Mouse (Mus musculus) adrenal gland, adult 8-10 months (tissue): Measurements from ENCODE around the gene Cyp2d11. TPM values are rescaled to one million over a fixed set of nuclear protein-coding genes. Genes with fewer than 3 reads are reported as not detected.
"Not testable (repeated sequence)": the region's sequence is repeated elsewhere in the genome, so short reads cannot be mapped to it uniquely, and the experiment has no call there.

Source experiments
- DNase-seq: peaks from one replicate; pipeline ENCODE4 v3.0.0; 2022
- total RNA-seq, 4 experiments: library from RNA; stranded (reverse); gene quantifications; 2 replicates each; pipeline ENCODE4 v1.2.4; 2022

Cyp2d11 gene
- total RNA-seq, 4 experiments from 2014 or later, result 0.22 to 0.42 TPM; not detected in 2

DNA sequence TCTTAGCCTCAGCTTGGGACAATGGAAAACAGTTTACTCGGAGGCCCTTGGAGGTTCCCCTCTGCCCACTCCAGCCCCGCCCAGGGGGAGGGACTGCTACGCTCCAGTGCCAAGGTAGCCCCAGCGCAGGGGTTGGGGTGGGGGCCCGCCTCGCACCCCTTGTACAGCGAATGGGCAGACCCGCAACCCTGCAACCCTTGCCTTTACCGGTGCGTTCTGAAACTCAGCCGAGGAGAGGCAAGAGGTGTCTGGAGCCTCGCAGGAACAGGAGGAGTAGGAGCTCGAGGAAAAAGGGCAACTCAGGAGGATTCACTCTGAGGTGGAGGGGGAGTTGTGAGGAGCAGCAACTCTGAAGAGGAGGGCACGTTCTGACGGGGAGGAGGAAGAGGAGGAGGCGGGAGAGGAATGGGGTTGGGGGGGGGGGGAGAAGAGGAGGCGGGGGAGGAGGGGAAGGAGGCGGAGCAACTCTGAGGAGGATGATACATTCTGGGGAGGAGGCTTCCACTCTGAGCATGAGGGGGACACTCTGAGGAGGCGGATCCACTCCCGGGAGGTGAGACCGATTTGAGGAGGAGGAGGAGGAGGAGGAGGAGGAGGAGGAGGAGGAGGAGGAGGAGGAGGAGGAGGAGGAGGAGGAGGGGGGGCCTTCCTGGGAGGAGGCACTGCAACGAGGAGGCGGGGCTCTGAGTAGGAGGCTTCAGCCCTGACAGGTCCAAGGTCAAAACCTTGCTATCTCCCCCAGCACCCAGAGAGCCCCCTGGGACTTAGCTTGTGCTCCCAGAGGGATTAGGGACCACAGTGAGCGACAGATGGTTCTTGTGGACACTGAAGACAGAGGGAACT, 13.7 kb downstream of the Cyp2d11 start, which contains the start of gene Cyp2d22:
Gene Cyp2d22, minus strand, starts transcription at position 390 of the 843 bp plus-strand sequence.
- peak; percentile 66 for DNase-seq

DNA sequence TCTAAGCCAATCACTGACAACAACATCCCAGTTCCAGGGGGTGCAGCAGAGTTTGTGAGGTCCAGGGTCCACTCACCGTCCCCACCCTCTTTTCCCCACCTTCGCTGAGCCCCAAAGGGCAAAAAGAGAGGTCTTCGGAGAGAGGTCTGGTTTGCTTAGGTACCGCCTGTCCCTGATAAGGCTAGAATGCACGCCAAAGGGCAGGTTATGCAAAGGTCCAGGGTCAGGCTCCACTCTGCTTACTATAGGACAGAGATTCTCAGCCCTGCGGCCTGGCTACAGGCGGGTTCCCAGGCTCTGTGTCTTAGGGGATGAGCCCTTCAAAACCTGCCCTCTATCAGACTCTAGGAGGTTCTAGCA, 14.3 kb downstream of the Cyp2d11 start:
- DNase-seq, result no peak

DNA sequence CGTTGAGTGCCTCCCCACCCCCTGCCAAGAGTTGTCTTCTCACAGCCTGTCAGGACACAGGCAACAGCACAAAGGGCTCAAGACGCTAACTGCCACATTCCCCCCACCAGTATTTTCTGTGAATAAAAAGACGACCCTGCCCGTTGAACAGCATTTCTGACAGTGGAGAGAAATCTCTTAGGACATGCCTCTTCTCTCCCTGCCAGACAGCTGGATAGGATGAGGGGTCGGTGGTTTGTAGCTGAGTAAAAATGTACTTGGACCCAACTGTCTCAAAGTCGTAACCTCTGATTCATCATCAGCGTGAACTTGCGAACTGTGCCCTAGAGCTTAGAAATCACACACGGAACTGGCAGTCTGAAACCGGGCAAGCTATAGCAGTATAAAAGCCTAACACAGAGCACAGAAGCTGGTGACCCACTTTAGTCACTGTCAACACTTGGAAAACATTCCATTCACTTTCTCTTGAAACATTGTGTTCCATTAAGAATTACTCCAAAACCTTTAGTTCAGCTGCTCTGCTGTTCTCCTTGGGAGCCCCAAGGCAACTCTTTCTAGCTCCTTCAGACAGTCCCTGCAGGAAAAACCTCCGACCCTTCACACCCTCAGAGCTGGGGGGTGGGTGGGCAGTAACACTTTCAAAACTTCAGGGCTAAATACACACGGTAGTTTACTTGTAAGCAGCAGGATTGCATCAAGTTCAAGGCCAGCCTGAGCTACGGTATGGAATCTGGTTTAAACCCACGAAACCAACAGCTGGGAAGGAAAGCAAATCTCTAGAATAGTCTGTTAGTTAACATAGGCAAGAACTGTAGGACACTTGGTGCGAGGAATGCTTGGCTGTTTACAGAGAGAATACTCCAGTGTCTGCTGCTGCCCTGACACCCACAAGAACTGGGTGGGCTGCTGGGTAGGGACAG, 15.3 kb downstream of the Cyp2d11 start:
- DNase-seq, result no peak

DNA sequence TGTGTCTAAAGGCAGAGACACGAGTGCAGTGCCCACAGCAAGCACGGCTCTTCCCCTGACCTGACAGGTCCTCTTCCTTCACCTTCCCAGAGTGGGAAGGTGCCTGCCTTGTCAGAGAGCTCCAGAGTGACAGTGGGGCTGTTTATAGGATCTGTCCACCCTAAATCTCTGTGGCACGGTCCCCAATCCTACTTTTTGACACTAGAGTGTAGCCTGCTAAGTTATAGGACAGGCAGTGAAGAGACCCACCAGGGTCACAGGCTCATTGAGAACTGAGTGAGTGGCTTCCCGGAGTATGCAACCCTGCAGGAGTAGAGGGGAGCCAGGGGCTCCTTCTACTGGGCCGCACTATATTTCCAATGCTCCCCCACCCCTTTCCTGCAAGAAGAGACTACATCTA, 16.1 kb downstream of the Cyp2d11 start:
- DNase-seq, result no peak

DNA sequence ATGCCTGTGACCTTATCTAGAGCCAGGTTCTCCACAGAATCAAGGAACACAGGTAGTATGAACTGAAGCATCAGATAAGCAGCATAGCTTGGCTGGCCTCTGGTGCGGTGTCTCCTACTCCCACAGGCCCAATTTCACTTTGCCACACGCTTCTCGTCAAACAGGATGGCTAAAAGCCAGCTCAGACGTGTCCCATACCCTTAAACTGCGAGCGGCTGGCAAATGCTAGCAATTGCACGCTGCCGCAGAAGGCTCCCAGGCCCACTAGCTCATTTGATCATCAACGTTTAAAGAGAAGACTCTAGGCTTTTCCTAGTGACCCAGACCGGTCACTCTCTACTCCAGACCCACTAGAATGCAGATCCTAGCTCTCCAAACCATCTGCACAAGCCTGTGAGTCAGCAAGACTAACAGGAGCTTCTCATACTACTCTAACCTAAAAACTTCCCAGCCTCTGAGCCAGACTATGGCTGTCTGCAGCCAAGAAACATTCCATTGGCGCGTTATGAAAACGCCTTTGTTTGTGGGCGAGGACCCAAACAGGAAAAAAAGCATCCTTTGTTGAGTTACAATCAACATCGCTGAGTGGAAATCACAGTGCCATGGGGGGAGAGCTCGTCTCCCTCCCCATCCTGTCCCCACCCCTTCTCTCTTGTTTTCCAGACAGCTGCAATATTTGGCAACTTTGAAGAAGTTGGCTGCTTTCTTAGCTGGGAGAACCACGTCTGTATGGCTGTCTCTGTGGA, 17.3 kb downstream of the Cyp2d11 start:
- peak; percentile 41 for DNase-seq

DNA sequence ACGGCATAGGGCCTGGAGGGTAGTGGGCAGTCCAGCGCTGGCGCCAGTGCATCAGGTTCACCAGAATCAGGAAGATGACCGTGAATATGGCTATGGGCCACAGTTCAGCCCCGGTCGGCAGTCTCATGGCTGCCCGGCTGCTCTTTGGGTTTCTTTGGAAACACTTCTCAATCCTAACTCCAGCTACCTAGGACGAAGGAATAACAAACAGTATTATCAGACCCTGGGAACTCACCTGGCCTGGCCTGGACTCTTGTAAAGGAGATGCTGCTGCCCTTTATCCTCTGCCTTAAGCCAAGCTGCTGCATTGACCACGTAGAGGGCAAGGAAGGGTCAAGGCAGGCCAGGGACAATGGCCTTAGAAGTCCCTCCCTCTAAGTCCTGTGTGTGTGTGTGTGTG, 18.0 kb downstream of the Cyp2d11 start:
- no peak for DNase-seq

DNA sequence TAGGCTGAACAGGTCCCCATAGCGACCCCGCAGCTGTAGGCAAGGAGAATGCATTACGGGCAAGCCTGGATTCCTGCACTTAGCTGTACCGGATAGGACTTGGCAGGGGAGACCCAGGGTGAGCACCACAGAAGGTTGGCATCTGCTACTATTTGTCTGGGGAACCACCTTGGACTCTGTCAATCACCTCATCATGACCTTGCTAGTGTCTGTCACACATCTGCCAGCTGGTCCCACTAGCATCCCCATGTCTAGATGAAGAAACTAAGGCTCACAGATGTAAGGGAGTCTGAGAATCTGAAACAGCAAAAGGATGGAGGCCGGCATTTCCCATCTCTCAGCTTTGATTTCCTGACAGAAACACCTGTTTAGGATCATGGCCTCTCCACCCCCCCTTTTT, 19.4 kb downstream of the Cyp2d11 start:
- no peak for DNase-seq

DNA sequence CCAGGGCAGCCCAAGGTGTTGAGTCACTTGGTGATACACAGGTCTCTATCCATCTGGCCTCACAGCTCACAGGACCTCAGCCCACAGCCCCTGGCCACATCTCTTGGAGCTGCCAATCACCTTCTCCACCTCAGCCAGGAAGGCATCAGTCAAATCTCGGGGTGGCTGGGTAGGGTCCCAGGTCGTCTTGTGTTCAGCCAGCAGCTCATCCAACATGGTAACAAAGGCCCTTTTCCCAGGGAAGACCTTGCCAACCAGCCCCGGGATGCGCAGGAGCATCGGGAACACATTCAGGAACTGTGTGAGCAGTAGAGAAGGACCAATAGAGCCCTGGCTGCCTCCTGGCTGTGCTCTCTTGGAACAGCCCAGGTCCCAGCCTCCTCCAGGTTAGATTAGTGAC, 20.8 kb downstream of the Cyp2d11 start:
- no peak for DNase-seq

DNA sequence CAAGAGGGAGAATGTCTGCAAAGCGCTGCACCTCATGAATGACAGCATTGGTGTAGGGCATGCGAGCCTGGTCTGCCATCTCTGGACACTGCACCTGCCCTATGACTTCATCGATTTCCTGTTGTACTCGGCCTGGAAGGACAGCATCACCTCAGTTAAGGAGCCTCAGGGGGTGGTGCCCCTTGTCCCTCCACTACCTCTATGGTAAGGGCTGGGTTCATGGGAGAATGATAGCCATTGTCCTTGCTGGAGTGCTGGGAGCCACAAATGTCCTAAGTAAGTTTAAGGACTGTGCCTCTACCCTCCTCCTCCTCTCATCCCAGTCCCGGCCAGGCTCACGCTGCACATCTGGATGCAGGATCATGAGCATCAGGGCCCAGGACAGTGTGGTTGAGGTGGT, 21.4 kb downstream of the Cyp2d11 start:
- no peak for DNase-seq

DNA sequence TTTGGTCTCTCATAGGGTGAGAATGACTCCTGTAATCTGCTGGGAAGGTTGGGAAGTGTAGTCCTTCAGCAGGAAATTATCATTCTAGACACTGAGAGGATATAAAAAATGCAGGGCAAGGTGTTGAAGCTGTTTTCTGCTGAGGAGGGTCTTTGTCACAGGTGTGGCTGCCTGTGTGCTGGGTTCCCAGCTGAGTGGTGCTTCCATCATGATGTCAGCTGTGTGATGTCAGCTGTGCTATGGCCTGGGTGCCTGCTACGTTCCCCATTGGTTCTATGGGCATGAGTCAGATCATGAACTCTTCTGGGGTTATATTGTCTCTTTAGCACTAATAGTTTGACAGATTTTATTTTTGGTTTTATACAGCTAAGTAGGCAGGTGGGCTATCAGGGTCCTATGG, 25.0 kb downstream of the Cyp2d11 start:
- no peak for DNase-seq

DNA sequence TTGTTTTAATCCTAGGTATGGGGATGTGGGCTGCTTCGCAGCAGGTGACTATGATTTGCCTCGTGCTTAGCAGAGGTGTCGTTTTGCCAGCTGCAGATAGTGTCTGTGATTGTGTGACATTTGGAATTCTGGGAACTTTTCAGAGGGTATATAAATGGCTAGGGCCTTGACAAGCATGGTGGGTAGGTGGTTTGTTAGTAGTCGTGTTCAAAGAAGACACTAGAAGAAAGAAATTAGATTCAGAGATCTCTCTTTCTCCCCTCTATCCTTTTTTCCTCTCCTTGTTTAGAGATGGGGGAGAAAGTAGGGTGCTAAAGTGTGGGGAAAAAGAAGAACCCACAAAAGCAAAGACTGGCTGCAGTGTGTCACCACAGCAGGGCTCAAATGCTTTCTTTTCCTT, 25.7 kb downstream of the Cyp2d11 start:
- DNase-seq, result no peak

DNA sequence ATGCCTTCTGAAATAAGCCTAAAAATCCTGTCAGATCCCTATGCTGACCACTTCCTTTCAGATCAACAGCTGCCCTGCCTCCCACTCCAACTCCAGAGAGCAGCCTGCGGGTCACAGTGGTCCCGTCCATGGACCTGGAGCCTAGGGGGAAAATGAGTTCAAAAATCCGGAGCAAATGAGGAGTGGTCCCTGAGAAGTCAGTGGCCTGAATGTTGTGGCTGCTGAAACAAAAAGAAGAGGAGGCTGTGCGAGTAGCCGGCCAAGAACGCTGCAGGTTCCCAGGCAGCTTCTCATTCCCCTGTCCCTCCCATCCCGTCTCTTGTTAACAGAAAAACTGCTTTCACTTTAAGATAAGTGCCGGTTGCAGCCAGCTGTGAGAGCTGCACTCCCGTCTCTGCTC, 29.3 kb downstream of the Cyp2d11 start:
- not testable (repeated sequence) for DNase-seq

DNA sequence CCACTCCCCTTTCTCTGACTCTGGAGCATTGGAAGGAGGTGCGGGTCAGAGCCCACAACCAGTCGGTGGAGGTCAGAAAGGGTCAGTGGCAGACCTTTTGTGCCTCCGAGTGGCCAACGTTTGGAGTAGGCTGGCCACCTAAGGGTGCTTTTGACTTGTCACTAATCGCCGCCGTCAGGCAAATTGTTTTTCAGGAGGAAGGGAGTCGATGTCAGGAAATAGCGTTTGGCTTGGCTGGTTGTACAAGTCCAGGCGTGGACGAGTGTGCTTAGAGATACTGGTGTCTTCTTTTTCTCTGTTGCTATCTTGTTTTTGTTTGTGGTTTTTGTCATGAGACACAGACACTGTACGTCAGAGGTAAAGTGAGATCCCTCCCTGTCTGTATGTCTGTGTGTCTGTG, 30.0 kb downstream of the Cyp2d11 start:
- not testable (repeated sequence) for DNase-seq

DNA sequence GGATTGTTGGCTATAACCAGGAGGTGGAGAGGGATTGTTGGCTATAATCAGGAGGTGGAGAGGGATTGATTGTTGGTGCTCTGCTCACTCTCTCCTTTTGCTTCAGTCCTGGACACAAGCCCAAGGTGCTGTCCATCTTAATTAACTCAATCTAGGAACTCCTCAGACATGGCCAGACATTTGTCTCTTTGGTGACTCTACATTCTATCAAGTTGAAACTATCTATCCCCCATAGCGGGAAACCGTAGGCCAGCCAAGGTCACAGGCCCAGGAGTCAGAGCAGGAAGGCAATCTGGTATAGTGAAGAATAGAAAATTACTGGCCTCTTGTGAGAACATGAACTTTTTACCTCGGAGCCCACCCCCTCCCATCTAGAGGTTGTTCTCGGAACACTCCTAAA, 31.6 kb downstream of the Cyp2d11 start:
- DNase-seq, result no peak

DNA sequence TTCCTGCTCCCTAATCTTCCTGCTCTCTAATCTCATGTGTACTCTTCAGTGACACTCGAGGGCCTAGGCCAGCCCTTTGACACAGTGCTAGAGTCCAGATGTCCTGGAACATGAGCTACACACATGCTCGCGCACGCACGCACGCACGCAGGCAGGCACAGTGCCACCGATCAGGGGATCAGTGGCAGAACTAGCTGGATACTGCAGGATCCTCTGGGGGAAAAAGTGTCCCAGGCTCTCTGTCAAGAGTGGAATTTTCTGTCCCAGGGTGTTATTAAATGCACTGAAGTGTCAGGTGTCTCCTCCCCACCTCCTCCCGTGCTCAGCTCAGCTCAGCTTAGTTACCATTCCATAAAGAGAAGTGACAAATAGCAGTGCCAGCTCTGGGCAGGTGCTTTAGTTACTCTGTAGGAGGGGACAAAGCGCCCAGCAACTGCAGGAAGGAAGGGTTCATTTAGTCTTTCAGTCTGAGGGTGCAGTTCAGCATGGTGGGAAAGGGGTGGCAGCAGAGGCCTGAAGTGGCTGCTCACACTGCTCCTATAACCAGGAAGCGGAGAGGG, 32.3 kb downstream of the Cyp2d11 start:
- no peak for DNase-seq

DNA sequence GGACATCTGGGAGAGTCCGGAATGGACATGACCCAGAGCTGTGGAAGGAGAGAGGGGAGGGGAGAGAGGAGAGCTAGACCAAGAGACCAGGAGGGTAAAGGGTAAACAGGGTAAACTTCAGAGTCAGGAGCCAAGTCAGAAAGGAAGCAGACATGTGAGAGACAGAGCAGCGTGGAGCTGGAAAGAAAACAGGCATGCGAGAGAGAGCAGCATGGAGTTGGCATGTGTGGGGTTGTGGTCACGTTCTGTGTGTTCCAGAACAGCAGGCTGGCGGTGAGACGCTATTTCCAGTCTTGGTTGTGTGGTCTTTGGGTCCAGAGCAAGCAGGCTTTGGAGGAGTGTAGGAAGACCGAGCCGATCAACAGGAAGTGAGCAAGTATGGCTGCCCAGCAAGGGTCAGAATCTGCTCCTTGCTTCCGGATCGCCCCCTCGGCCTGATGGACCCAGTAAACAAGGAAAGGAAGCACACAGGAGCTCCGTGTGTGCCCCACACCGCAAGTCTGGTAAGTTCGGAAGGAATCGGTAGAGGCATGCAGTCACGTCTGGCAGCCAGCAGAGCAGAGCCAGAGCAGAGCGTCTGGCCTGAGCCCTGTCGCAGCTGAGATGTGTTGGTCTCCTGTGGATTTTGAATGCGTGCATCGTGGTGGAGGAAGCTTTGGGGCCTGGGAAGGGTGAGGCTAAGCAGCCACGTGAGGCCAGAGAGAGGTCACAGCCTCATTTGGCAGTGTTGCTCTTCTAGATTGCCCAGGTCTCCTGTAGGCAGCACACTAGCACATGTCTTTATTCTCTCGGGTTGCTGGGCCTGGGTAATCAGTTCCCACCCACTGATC, 35.2 kb downstream of the Cyp2d11 start:
- DNase-seq, result no peak

DNA sequence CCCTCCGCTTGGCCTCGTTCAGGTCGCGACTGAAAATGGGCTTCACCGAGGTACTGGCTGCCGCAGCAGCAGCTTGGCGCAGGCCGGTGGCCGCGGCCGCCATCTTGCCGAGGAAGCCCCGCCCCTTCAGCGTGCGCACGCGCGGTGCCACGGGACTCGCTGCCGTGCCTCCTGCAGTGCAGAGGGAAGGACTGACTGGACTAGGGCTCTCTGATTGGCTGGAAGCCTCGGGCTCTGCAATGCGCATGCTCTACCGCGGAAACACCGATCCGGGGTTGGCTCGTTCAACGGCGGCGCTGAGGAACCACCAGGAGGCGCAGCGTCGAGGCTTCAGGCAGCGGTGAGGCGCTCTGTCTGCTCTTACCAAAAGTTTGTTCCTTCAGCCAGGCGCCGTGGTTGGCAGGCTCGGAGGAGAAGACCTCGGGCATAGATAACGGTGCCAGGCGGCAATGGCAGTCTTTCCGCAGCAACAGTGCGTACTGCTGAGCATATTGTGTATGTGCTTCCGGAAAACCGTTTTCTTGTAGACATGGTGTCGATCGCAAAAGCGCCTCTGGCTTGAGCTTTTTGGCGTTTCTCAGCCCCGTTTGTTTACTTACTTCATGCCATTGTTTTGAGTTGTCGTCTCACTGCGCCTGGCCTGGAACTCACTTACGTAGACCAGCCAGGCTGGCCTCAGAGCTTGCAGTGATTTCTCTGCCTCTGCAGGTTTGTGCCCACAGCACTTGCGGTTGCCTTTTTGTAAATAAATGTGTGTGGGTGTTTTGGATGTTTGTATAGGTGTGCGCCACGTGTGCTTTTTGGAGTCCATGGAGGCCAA, 39.5 kb downstream of the Cyp2d11 start, which contains the start of gene Ndufa6:
Gene Ndufa6, minus strand, starts transcription at position 197 of the 820 bp plus-strand sequence.
- peak; percentile 96 for DNase-seq

DNA sequence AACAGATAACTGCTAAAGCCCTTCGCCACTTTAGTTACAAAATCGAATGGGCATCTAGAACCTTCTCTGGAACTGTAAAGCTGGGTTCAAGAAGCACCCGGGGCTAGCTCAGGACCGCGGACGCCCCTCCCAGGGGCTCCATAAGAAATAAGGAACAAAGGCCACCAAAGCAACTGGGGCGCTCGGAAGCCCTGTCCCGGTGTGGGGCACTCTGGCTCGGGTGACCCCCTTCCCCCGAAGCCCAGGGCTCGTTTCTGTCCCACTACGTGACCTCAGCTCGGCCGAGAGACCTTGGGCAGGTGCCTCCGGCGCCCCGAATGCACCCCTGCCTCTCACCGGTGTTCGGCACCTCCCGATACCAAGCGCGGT, 40.1 kb downstream of the Cyp2d11 start:
- DNase-seq, result no peak

DNA sequence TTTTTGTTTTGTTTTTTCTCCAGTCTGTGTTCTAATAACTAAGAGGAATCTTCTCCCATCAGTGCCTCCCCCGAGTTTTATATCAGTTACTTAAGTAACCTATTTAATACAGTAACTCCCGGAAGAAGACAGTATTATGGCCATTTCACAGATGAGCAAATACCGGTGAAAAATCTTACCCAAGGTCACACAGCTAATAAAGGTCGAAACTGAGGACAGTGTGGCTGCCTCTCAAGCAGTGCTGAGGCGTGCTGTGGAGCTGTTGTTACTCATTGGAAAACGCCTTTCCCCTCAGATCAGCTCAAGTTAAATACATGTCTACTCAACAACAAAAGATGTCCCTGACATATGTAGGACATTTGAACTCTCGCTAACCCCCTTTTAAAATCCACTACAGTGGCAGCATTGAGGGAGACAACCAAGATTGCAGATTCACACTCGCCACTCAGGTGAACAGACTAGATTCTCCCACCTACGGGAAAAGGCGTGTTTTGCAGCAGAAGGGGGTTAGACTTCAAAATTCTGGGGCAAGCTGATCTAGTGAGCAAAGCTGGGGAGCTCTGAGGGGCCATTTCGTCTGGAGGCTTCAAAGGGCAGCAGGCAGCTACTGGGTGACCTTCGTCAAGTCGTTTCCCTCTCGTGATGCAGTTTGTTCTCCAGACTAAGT, 40.6 kb downstream of the Cyp2d11 start:
- no peak for DNase-seq

DNA sequence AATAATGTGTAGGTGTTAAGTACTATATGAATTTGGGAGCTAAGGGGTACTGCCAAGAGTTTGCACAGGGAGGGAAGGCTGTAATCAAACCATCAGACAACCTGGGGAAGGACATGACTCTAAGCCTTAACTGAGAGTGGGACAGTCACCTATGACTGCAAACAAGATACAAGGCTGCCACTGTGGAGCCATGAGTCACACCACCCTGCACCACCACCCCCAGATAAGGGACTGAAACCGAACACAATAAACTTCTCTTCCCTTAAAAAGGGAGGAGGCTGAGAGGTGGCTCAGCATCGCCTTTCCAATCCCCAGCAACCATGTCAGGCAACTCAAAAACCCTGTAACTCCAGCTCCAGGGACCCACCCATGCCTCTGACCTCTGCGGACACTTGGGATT, 42.3 kb downstream of the Cyp2d11 start:
- no peak for DNase-seq
